Mouse (Mus musculus): ENCODE measurements around the gene Cryab. TPM values are rescaled to one million over a fixed set of nuclear protein-coding genes. Genes with fewer than 3 reads are reported as not detected.

The Cryab gene
- polyA plus RNA-seq, 1 experiment from 2014 or later: 9.1 TPM

DNA sequence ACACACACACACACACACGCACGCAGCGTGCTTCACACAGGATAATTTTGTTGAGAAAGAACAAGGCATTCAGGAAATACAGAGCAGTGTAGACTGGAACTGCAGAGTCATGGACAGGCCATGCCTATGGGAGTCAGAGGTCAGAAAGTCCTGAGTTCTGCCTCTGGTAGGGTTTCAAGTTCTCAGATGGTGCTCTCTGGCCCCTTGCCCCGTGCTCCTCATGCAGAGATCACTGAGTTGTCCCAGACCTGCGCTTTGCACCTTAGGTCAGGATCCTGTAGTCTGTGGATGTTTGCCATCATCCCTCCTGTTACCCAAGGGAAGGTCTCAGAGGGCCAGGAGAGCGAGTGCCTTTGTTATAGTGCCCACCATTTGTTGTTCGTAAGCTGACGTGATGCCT lies 45.7 kb downstream of the Cryab start:
- WGBS (ENCODE audit: insufficient replicate concordance): 87% methylated on average over 8 of the region's 8 CpGs
- Histone ChIP-seq H3K36me3 (replicated peaks; ENCODE audit: insufficient read depth, low read length) (peaks cover 17% of the 10 kb centered on the region; the same call in 1 of the 2 replicates), H3K4me1 (ENCODE audit: insufficient read depth) (no peaks in the 10 kb centered on the region), H3K9ac (replicated peaks) (no peak overlapping the region), H3K4me2 (ENCODE audit: low read depth, low read length) (no peak overlapping the region), H3K4me3 (ENCODE audit: low read depth, low read length) (no peak overlapping the region), H3K9me3 (ENCODE audit: low read length) (no peaks in the 10 kb centered on the region), H3K27me3 (ENCODE audit: insufficient read depth, low read length) (no peaks in the 10 kb centered on the region), H3K27ac (ENCODE audit: low read depth) (no peak overlapping the region)
- DNase-seq (no peak), ATAC-seq (no peak)
- no peak for TF ChIP-seq CTCF (IDR thresholded peaks at IDR 0.05; ENCODE audit: low read depth)
- TF ChIP-seq EP300 (IDR thresholded peaks at IDR 0.05; ENCODE audit: low read depth): no peak

DNA sequence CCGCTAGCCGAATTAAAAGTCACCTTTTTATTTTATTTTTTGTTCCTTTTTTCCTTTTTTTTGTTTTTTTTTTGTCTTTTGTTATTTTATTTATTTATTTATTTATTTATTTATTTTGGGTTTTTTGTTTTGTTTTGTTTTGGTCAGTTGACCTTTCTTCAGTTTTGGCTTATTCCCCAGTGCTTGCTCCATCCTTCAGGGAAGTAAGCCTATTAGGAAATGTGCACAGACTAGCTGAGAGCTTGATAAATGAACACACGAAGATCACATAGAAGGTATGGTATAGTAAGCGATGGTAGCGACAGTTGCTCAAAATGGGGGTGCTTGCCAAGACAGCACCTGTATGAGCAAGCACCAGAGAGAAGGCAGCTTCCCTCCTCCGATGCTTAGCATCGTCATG lies 46.5 kb downstream of the Cryab start:
- ATAC-seq: no peak
- 85% methylated on average over 7 of the region's 7 CpGs for WGBS (ENCODE audit: insufficient replicate concordance)
- Histone ChIP-seq H3K27ac (ENCODE audit: low read depth) (no peak overlapping the region), H3K9ac (replicated peaks) (no peak overlapping the region), H3K36me3 (replicated peaks; ENCODE audit: insufficient read depth, low read length) (peaks cover 21% of the 10 kb centered on the region), H3K4me1 (ENCODE audit: insufficient read depth) (0 out of 2 replicates have a peak, but pooled peaks cover 3% of the 10 kb centered on the region), H3K4me2 (ENCODE audit: low read depth, low read length) (no peak overlapping the region), H3K27me3 (ENCODE audit: insufficient read depth, low read length) (no peaks in the 10 kb centered on the region), H3K4me3 (ENCODE audit: low read depth, low read length) (no peak overlapping the region), H3K9me3 (ENCODE audit: low read length) (no peaks in the 10 kb centered on the region)
- no peak for DNase-seq
- TF ChIP-seq EP300 (IDR thresholded peaks at IDR 0.05; ENCODE audit: low read depth) (no peak), CTCF (IDR thresholded peaks at IDR 0.05; ENCODE audit: low read depth) (no peak)

DNA sequence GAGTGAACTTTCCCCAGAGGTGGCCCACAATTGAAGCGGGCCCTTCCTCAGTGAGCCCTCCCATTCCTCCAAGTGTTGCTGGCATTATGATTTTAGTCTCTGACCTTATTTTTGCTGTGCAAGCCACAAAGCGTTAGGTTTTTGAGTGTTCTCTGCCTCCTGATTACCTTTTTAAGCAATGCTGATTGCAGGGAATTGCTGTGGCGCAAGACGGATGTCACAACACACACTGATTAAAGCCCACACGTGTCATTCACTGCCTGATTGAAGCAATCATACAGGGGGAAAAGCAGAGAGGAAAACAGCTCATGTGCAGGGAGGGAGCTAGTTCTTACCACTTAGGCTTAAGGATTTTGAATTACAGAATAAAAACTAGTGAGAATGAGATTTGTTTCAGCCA lies 47.2 kb downstream of the Cryab start:
- Histone ChIP-seq H3K36me3 (replicated peaks; ENCODE audit: insufficient read depth, low read length) (peaks cover 21% of the 10 kb centered on the region), H3K9ac (replicated peaks) (no peak overlapping the region), H3K27me3 (ENCODE audit: insufficient read depth, low read length) (no peaks in the 10 kb centered on the region), H3K27ac (ENCODE audit: low read depth) (no peak overlapping the region), H3K9me3 (ENCODE audit: low read length) (no peaks in the 10 kb centered on the region), H3K4me1 (ENCODE audit: insufficient read depth) (peaks cover 3% of the 10 kb centered on the region; the same call in 1 of the 2 replicates), H3K4me3 (ENCODE audit: low read depth, low read length) (no peak overlapping the region), H3K4me2 (ENCODE audit: low read depth, low read length) (no peak overlapping the region)
- no peak for ATAC-seq
- peak; percentile 34 for DNase-seq
- TF ChIP-seq EP300 (IDR thresholded peaks at IDR 0.05; ENCODE audit: low read depth): no peak
- no peak for TF ChIP-seq CTCF (IDR thresholded peaks at IDR 0.05; ENCODE audit: low read depth)
- 62% methylated on average over 5 of the region's 5 CpGs for WGBS (ENCODE audit: insufficient replicate concordance)

DNA sequence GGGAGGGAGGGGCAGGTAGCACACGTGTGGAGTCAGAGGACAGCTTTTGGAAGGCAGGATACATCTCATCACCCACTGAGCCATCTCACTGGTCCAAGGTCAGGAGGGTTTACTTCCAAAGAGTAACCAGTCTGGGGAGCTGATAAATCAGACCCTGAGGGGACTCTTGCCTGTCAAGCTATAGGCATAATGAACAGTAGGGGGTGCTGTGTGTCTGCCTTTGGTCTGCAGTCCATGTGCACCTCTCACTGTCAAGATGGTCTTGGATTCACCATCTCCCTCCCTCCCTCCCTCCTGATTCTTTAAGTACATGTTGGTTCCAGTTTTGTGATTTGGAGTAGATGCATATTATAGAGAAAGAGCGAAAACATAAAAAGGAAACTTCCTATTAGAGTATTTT lies 49.9 kb downstream of the Cryab start:
- no peak overlapping the region for H3K4me2 ChIP-seq (ENCODE audit: low read depth, low read length)
- no peak overlapping the region for H3K27ac ChIP-seq (ENCODE audit: low read depth)
- peaks cover 24% of the 10 kb centered on the region for H3K36me3 ChIP-seq (replicated peaks; ENCODE audit: insufficient read depth, low read length)
- WGBS (ENCODE audit: insufficient replicate concordance): 56% methylated on average over 2 of the region's 2 CpGs
- peak; percentile 71 for DNase-seq
- 0 out of 2 replicates have a peak, but pooled peaks have one; percentile 31 for ATAC-seq
- TF ChIP-seq CTCF (IDR thresholded peaks at IDR 0.05; ENCODE audit: low read depth): peak; percentile 94
- TF ChIP-seq EP300 (IDR thresholded peaks at IDR 0.05; ENCODE audit: low read depth): no peak
- no peaks in the 10 kb centered on the region for H3K9me3 ChIP-seq (ENCODE audit: low read length)
- H3K27me3 ChIP-seq (ENCODE audit: insufficient read depth, low read length): no peaks in the 10 kb centered on the region
- H3K4me3 ChIP-seq (ENCODE audit: low read depth, low read length): no peak overlapping the region
- H3K9ac ChIP-seq (replicated peaks): no peak overlapping the region
- peaks cover 13% of the 10 kb centered on the region; the same call in 1 of the 2 replicates for H3K4me1 ChIP-seq (ENCODE audit: insufficient read depth)

DNA sequence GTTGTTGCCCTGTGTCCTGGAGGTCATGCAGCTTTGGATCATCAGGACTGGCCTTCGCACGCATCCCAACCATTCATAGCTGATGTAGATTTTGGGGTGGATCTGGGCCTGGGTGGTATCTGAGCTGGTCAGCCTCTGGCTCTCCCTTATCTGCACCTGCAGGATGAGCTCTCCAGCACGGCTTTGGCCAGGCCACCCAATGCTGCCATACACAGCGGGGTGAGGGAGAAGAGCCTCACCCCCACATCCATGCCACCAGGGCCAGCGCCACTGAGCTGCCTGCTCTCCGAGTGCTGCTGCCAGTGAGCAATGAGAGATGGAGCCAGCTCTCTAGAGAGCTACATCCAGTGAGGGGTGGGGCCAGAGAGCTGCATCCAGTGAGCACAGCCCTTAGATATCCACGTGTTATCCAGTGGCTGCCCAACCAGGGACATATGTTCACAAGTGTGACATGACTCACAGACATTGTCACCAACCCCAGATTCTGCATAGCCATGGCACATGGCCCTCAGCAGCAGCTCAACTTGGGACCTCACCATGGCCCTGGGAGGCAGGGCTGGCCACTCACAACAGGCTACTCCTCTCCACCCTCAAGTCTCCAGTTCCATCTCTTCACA lies 52.0 kb downstream of the Cryab start:
- peak overlapping the region; percentile 33 for H3K4me2 ChIP-seq (ENCODE audit: low read depth, low read length)
- TF ChIP-seq CTCF (IDR thresholded peaks at IDR 0.05; ENCODE audit: low read depth) (peak; percentile 36), EP300 (IDR thresholded peaks at IDR 0.05; ENCODE audit: low read depth) (peak; percentile 97)
- peak; percentile 72 for DNase-seq
- no peak overlapping the region for H3K9ac ChIP-seq (replicated peaks)
- no peaks in the 10 kb centered on the region for H3K9me3 ChIP-seq (ENCODE audit: low read length)
- no peaks in the 10 kb centered on the region for H3K27me3 ChIP-seq (ENCODE audit: insufficient read depth, low read length)
- peak overlapping the region; percentile 53 for H3K27ac ChIP-seq (ENCODE audit: low read depth)
- 65% methylated on average over 7 of the region's 7 CpGs for WGBS (ENCODE audit: insufficient replicate concordance)
- H3K36me3 ChIP-seq (replicated peaks; ENCODE audit: insufficient read depth, low read length): peaks cover 30% of the 10 kb centered on the region
- peaks cover 13% of the 10 kb centered on the region; the same call in 1 of the 2 replicates for H3K4me1 ChIP-seq (ENCODE audit: insufficient read depth)
- no peak overlapping the region for H3K4me3 ChIP-seq (ENCODE audit: low read depth, low read length)
- ATAC-seq: peak; percentile 96

Other genes with a start within 250 kb of the Cryab start
- gene Pts, start 222.6 kb upstream of the Cryab start, polyA plus RNA-seq (2015; fragmentation: Nextera tagmentation; extraction: Ambion mirVana): 44.6 and 48.9 TPM in 2 replicates
- gene Il18, start 196.5 kb upstream of the Cryab start, polyA plus RNA-seq (2015; fragmentation: Nextera tagmentation; extraction: Ambion mirVana): 19.1 and 19.8 TPM in 2 replicates
- gene Bco2, start 196.1 kb upstream of the Cryab start, polyA plus RNA-seq (2015; fragmentation: Nextera tagmentation; extraction: Ambion mirVana): 1.1 and 1.6 TPM in 2 replicates
- gene Tex12, start 190.0 kb upstream of the Cryab start, polyA plus RNA-seq (2015; fragmentation: Nextera tagmentation; extraction: Ambion mirVana): not detected in 2 replicates
- gene Sdhd, start 147.5 kb upstream of the Cryab start, polyA plus RNA-seq (2015; fragmentation: Nextera tagmentation; extraction: Ambion mirVana): 454 and 476 TPM in 2 replicates
- gene Timm8b, start 147.4 kb upstream of the Cryab start, polyA plus RNA-seq (2015; fragmentation: Nextera tagmentation; extraction: Ambion mirVana): 198 and 212 TPM in 2 replicates
- 0.51 and 0.73 TPM in 2 replicates for gene Pih1d2, start 134.0 kb upstream of the Cryab start, polyA plus RNA-seq (2015; fragmentation: Nextera tagmentation; extraction: Ambion mirVana)
- gene Nkapd1, start 133.9 kb upstream of the Cryab start, polyA plus RNA-seq (2015; fragmentation: Nextera tagmentation; extraction: Ambion mirVana): 8.3 and 9.2 TPM in 2 replicates
- 25.5 and 26.1 TPM in 2 replicates for gene Dlat, start 91.5 kb upstream of the Cryab start, polyA plus RNA-seq (2015; fragmentation: Nextera tagmentation; extraction: Ambion mirVana)
- 3.6 and 3.7 TPM in 2 replicates for gene Dixdc1, start 11.8 kb upstream of the Cryab start, polyA plus RNA-seq (2015; fragmentation: Nextera tagmentation; extraction: Ambion mirVana)
- gene 2310030G06Rik, start 4.8 kb upstream of the Cryab start, polyA plus RNA-seq (2015; fragmentation: Nextera tagmentation; extraction: Ambion mirVana): 11.6 and 13.9 TPM in 2 replicates
- 0.86 and 1.2 TPM in 2 replicates for gene Hspb2, start 1.0 kb downstream of the Cryab start, polyA plus RNA-seq (2015; fragmentation: Nextera tagmentation; extraction: Ambion mirVana)
- gene Fdxacb1, start 16.9 kb downstream of the Cryab start, polyA plus RNA-seq (2015; fragmentation: Nextera tagmentation; extraction: Ambion mirVana): 4.9 and 6.6 TPM in 2 replicates
- gene Alg9, start 23.7 kb downstream of the Cryab start, polyA plus RNA-seq (2015; fragmentation: Nextera tagmentation; extraction: Ambion mirVana): 7.5 and 8.6 TPM in 2 replicates
- 34.6 and 36.2 TPM in 2 replicates for gene 1110032A03Rik, start 24.2 kb downstream of the Cryab start, polyA plus RNA-seq (2015; fragmentation: Nextera tagmentation; extraction: Ambion mirVana)
- 18.8 and 29.0 TPM in 2 replicates for gene Ppp2r1b, start 94.0 kb downstream of the Cryab start, polyA plus RNA-seq (2015; fragmentation: Nextera tagmentation; extraction: Ambion mirVana)